Mouse (Mus musculus) heart, adult 2 months (tissue): ENCODE measurements around the gene Kif17. TPM values are rescaled to one million over a fixed set of nuclear protein-coding genes. Genes with fewer than 3 reads are reported as not detected.
A peak's percentile ranks its signal among the peaks of the same experiment; 100 is the strongest.

Experiments
- DNase-seq, 2 experiments: peaks; one replicate each; pipeline ENCODE4 v3.0.0; 2021
- H3K27ac ChIP-seq: fragments of 200-600 bp; 2 replicates; pipeline ENCODE4 v1.8.1; 2022
- H3K27me3 ChIP-seq: fragments of 200-500 bp; 2 replicates; pipeline ENCODE4 v1.6.1; 2012; ENCODE audit warnings: mild to moderate bottlenecking, low read length, inconsistent platforms, mixed read lengths; ENCODE audit not compliant: control insufficient read depth, insufficient read depth
- H3K36me3 ChIP-seq: fragments of 200-500 bp; 2 replicates; pipeline ENCODE4 v1.6.1; 2012; ENCODE audit warnings: low read length, inconsistent platforms; ENCODE audit not compliant: control insufficient read depth, insufficient read depth
- H3K4me1 ChIP-seq: fragments of 200-500 bp; 2 replicates; pipeline ENCODE4 v1.6.1; 2011; ENCODE audit warnings: low read length; ENCODE audit not compliant: control insufficient read depth, insufficient read depth
- H3K4me3 ChIP-seq: fragments of 200-600 bp; 2 replicates; pipeline ENCODE4 v1.8.1; 2022
- H3K79me2 ChIP-seq: fragments of 200-500 bp; replicated peaks from 2 replicates; pipeline ENCODE4 v1.6.1; 2012; ENCODE audit warnings: mild to moderate bottlenecking, inconsistent platforms, low read length, moderate library complexity, mixed read lengths; ENCODE audit not compliant: control insufficient read depth, insufficient read depth
- H3K9ac ChIP-seq: fragments of 200-500 bp; 2 replicates; pipeline ENCODE4 v1.6.1; 2012; ENCODE audit warnings: low read depth, mild to moderate bottlenecking, control low read depth, inconsistent platforms, low read length, mixed read lengths
- CTCF ChIP-seq: fragments of 200-600 bp; IDR thresholded peaks from 2 replicates; pipeline ENCODE4 v1.8.1; 2022; ENCODE audit warnings: antibody characterized with exemption, mild to moderate bottlenecking, moderate library complexity
- EP300 ChIP-seq: fragments of 200-500 bp; IDR thresholded peaks from 2 replicates; pipeline ENCODE4 v1.6.1; 2011; ENCODE audit warnings: low read depth, low read length, control low read depth; ENCODE audit not compliant: insufficient read depth
- POLR2A ChIP-seq: fragments of 200-500 bp; IDR thresholded peaks from 2 replicates; pipeline ENCODE4 v1.6.1; 2011; ENCODE audit warnings: mild to moderate bottlenecking, low read depth, low read length, control low read depth; ENCODE audit not compliant: insufficient read depth
- WGBS: fragments of 180-500 bp; shearing (Covaris S2); methylation state at CpG from one replicate; pipeline ENCODE4 v1.1.7; 2018; 5-methylcytosine and 5-hydroxymethylcytosine counted together
- intact Hi-C: fragments of 180-260 bp; cut with DNase I; formaldehyde crosslinking; loops from one replicate; pipeline ENCODE4 v1.15.1; 2025
- polyA plus RNA-seq: library from polyadenylated mRNA; depleted of rRNA; stranded (reverse); fragments of >200 nt; gene quantifications from 2 replicates; pipeline ENCODE4 v1.2.3, GENCODE M21; 2012
- total RNA-seq, 2 experiments: library from RNA; stranded (reverse); gene quantifications; 2 replicates each; pipeline ENCODE4 v1.2.3; 2021

Kif17 gene
- total and polyA plus RNA-seq, 3 experiments = 0.18 to 0.55 TPM; not detected in 1

GRCm38 (mm10) chr4:138321488-138321887 is 71.3 kb downstream of the Kif17 start:
- WGBS = 65% methylated on average over 7 of the region's 7 CpGs
- H3K27ac ChIP-seq = no peak overlapping the region

GRCm38 (mm10) chr4:138322692-138323091 is 72.5 kb downstream of the Kif17 start:
- no peak for DNase-seq
- Histone ChIP-seq H3K4me1 (peaks cover 15% of the 10 kb centered on the region), H3K79me2 (peaks cover 4% of the 10 kb centered on the region; the same call in 1 of the 2 replicates), H3K4me3 (no peak overlapping the region), H3K27me3 (no peaks in the 10 kb centered on the region), H3K27ac (peak overlapping the region; percentile 99; the same call in 1 of the 2 replicates), H3K36me3 (peaks cover 4% of the 10 kb centered on the region; the same call in 1 of the 2 replicates), H3K9ac (no peak overlapping the region)
- no peak for TF ChIP-seq POLR2A
- TF ChIP-seq EP300 = no peak
- no peak for TF ChIP-seq CTCF
- intact Hi-C loops = no loop called here
- WGBS = 54% methylated on average over 4 of the region's 4 CpGs

More at GRCm38 (mm10) chr4:138321488-138321887, 71.3 kb downstream of the Kif17 start:
- Histone ChIP-seq H3K4me1 (peaks cover 14% of the 10 kb centered on the region), H3K9ac (no peak overlapping the region), H3K36me3 (peaks cover 4% of the 10 kb centered on the region; the same call in 1 of the 2 replicates), H3K4me3 (no peak overlapping the region), H3K27me3 (no peaks in the 10 kb centered on the region), H3K79me2 (peaks cover 4% of the 10 kb centered on the region; the same call in 1 of the 2 replicates)
- no peak for DNase-seq
- intact Hi-C loops = no loop called here
- TF ChIP-seq EP300 = no peak
- no peak for TF ChIP-seq POLR2A
- TF ChIP-seq CTCF = no peak

- Histone ChIP-seq H3K9ac (peak overlapping the region; percentile 38; the same call in 1 of the 2 replicates), H3K79me2 (peaks cover 4% of the 10 kb centered on the region; the same call in 1 of the 2 replicates), H3K4me1 (peaks cover 15% of the 10 kb centered on the region), H3K36me3 (peaks cover 4% of the 10 kb centered on the region; the same call in 1 of the 2 replicates), H3K4me3 (peak overlapping the region; percentile 17; the same call in 1 of the 2 replicates), H3K27ac (peak overlapping the region; percentile 99), H3K27me3 (no peaks in the 10 kb centered on the region)
- no peak for DNase-seq
- intact Hi-C loops = no loop called here
- TF ChIP-seq EP300 (no peak), CTCF (no peak), POLR2A (0 out of 2 replicates have a peak, but pooled peaks have one; percentile 3)
- WGBS = 9% methylated on average over 4 of the region's 4 CpGs
Measured at GRCm38 (mm10) chr4:138323753-138324152, 73.5 kb downstream of the Kif17 start.

GRCm38 (mm10) chr4:138324451-138324850 is 74.2 kb downstream of the Kif17 start:
- H3K9ac ChIP-seq = no peak overlapping the region

GRCm38 (mm10) chr4:138325466-138326076 is 75.3 kb downstream of the Kif17 start:
- H3K4me1 ChIP-seq = peaks cover 13% of the 10 kb centered on the region
- peaks cover 4% of the 10 kb centered on the region; the same call in 1 of the 2 replicates for H3K79me2 ChIP-seq
- DNase-seq = peak; percentile 98 to 99
- no peak for TF ChIP-seq CTCF
- no peak for TF ChIP-seq POLR2A
- 0 out of 2 replicates have a peak, but pooled peaks have one; percentile 41 for TF ChIP-seq EP300
- intact Hi-C loops = loop anchor here (1.0 kb wide), 1 partner anchor 54 kb away; no protein-coding TSS in a partner anchor
- no peaks in the 10 kb centered on the region for H3K27me3 ChIP-seq
- peak overlapping the region; percentile 99 for H3K27ac ChIP-seq
- under 1% methylated on average over 45 of the region's 45 CpGs for WGBS
- H3K4me3 ChIP-seq = peak overlapping the region; percentile 87
- H3K9ac ChIP-seq = peak overlapping the region; percentile 90
- H3K36me3 ChIP-seq = peaks cover 4% of the 10 kb centered on the region; the same call in 1 of the 2 replicates

More at GRCm38 (mm10) chr4:138324451-138324850, 74.2 kb downstream of the Kif17 start:
- TF ChIP-seq CTCF = no peak
- no peak for TF ChIP-seq POLR2A
- TF ChIP-seq EP300 = no peak
- Histone ChIP-seq H3K36me3 (peaks cover 4% of the 10 kb centered on the region; the same call in 1 of the 2 replicates), H3K79me2 (peaks cover 4% of the 10 kb centered on the region; the same call in 1 of the 2 replicates), H3K4me1 (peaks cover 15% of the 10 kb centered on the region), H3K4me3 (no peak overlapping the region), H3K27me3 (no peaks in the 10 kb centered on the region), H3K27ac (peak overlapping the region; percentile 99)
- DNase-seq = no peak
- WGBS = 84% methylated on average over 3 of the region's 3 CpGs
- intact Hi-C loops = no loop called here
